Mouse (Mus musculus): ENCODE data around the gene Gpi1.

DNA sequence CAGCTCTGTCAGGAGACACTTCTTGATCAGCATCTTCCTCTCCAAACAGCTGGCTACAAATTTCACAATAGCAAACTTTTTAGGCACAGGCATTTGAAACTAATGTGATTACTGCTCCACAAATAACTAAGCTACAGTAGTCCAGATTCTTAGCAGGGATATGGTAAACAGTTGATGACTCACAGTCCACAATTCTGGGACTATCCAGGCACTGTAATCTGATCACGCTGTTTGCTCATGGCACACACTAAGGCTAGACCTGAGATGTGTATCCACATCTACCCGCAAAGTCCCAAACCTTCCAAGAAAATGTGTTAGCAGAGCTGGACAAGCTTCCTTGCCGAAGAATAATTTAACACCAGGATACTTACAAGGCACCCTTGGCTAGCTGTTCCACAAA is 72.1 kb downstream of the Gpi1 start:
- TF ChIP-seq CTCF (IDR thresholded peaks at IDR 0.05; ENCODE audit: low read depth, low read length) (no peak), POLR2A (IDR thresholded peaks at IDR 0.05; ENCODE audit: borderline replicate concordance, low read depth, low read length) (no peak)
